Mouse (Mus musculus) heart, adult 2 months (tissue): ENCODE measurements around the gene Tbc1d13. TPM values are rescaled to one million over a fixed set of nuclear protein-coding genes. Genes with fewer than 3 reads are reported as not detected.
A peak's percentile ranks its signal among the peaks of the same experiment; 100 is the strongest.

Experiments used
- DNase-seq, 2 experiments: peaks; one replicate each; pipeline ENCODE4 v3.0.0; 2021
- H3K27ac ChIP-seq: fragments of 200-600 bp; 2 replicates; pipeline ENCODE4 v1.8.1; 2022
- H3K27me3 ChIP-seq: fragments of 200-500 bp; 2 replicates; pipeline ENCODE4 v1.6.1; 2012; ENCODE audit warnings: mild to moderate bottlenecking, low read length, inconsistent platforms, mixed read lengths; ENCODE audit not compliant: control insufficient read depth, insufficient read depth
- H3K36me3 ChIP-seq: fragments of 200-500 bp; 2 replicates; pipeline ENCODE4 v1.6.1; 2012; ENCODE audit warnings: low read length, inconsistent platforms; ENCODE audit not compliant: control insufficient read depth, insufficient read depth
- H3K4me1 ChIP-seq: fragments of 200-500 bp; 2 replicates; pipeline ENCODE4 v1.6.1; 2011; ENCODE audit warnings: low read length; ENCODE audit not compliant: control insufficient read depth, insufficient read depth
- H3K4me3 ChIP-seq: fragments of 200-600 bp; 2 replicates; pipeline ENCODE4 v1.8.1; 2022
- H3K79me2 ChIP-seq: fragments of 200-500 bp; replicated peaks from 2 replicates; pipeline ENCODE4 v1.6.1; 2012; ENCODE audit warnings: mild to moderate bottlenecking, inconsistent platforms, low read length, moderate library complexity, mixed read lengths; ENCODE audit not compliant: control insufficient read depth, insufficient read depth
- H3K9ac ChIP-seq: fragments of 200-500 bp; 2 replicates; pipeline ENCODE4 v1.6.1; 2012; ENCODE audit warnings: low read depth, mild to moderate bottlenecking, control low read depth, inconsistent platforms, low read length, mixed read lengths
- CTCF ChIP-seq: fragments of 200-600 bp; IDR thresholded peaks from 2 replicates; pipeline ENCODE4 v1.8.1; 2022; ENCODE audit warnings: antibody characterized with exemption, mild to moderate bottlenecking, moderate library complexity
- EP300 ChIP-seq: fragments of 200-500 bp; IDR thresholded peaks from 2 replicates; pipeline ENCODE4 v1.6.1; 2011; ENCODE audit warnings: low read depth, low read length, control low read depth; ENCODE audit not compliant: insufficient read depth
- POLR2A ChIP-seq: fragments of 200-500 bp; IDR thresholded peaks from 2 replicates; pipeline ENCODE4 v1.6.1; 2011; ENCODE audit warnings: mild to moderate bottlenecking, low read depth, low read length, control low read depth; ENCODE audit not compliant: insufficient read depth
- WGBS: fragments of 180-500 bp; shearing (Covaris S2); methylation state at CpG from one replicate; pipeline ENCODE4 v1.1.7; 2018; 5-methylcytosine and 5-hydroxymethylcytosine counted together
- intact Hi-C: fragments of 180-260 bp; cut with DNase I; formaldehyde crosslinking; loops from one replicate; pipeline ENCODE4 v1.15.1; 2025
- polyA plus RNA-seq: library from polyadenylated mRNA; depleted of rRNA; stranded (reverse); fragments of >200 nt; gene quantifications from 2 replicates; pipeline ENCODE4 v1.2.3, GENCODE M21; 2012
- total RNA-seq, 2 experiments: library from RNA; stranded (reverse); gene quantifications; 2 replicates each; pipeline ENCODE4 v1.2.3; 2021

Tbc1d13 gene
- total and polyA plus RNA-seq, 3 experiments, result 17.2 to 25.4 (median 17.4) TPM

- Histone ChIP-seq H3K4me3 (peak overlapping the region; percentile 97), H3K9ac (peak overlapping the region; percentile 89), H3K79me2 (no peaks in the 10 kb centered on the region), H3K27ac (peak overlapping the region; percentile 100), H3K36me3 (no peaks in the 10 kb centered on the region), H3K27me3 (no peaks in the 10 kb centered on the region), H3K4me1 (peaks cover 5% of the 10 kb centered on the region)
- no peak for DNase-seq
- WGBS, result under 1% methylated on average over 19 of the region's 19 CpGs
- intact Hi-C loops, result loop anchor here (2.0 to 5.0 kb wide), 2 partner anchors 99 to 115 kb away; partner anchors contain the start of genes Dolk and Nup188
- TF ChIP-seq CTCF (no peak), POLR2A (no peak), EP300 (no peak)
Observed at GRCm38 (mm10) chr2:30171997-30172382, 38.4 kb downstream of the Tbc1d13 start.

- no peak for TF ChIP-seq EP300
- TF ChIP-seq CTCF, result no peak
- TF ChIP-seq POLR2A, result no peak
- H3K4me1 ChIP-seq, result peaks cover 7% of the 10 kb centered on the region
- no peak for DNase-seq
- H3K27me3 ChIP-seq, result no peaks in the 10 kb centered on the region
- no peak overlapping the region for H3K9ac ChIP-seq
- intact Hi-C loops, result loop anchor here (5.0 kb wide), 1 partner anchor 114 kb away; the partner anchor contains the start of genes Dolk and Nup188
- no peaks in the 10 kb centered on the region for H3K36me3 ChIP-seq
- H3K4me3 ChIP-seq, result no peak overlapping the region
- no peak overlapping the region for H3K27ac ChIP-seq
- WGBS, result 84% methylated on average over 20 of the region's 20 CpGs
- no peaks in the 10 kb centered on the region for H3K79me2 ChIP-seq
Observed at GRCm38 (mm10) chr2:30173541-30174240, 40.1 kb downstream of the Tbc1d13 start.

GRCm38 (mm10) chr2:30175897-30176296, 42.4 kb downstream of the Tbc1d13 start:
- TF ChIP-seq POLR2A, result no peak
- TF ChIP-seq CTCF, result peak; percentile 55
- Histone ChIP-seq H3K27me3 (no peaks in the 10 kb centered on the region), H3K79me2 (no peaks in the 10 kb centered on the region), H3K4me3 (no peak overlapping the region), H3K4me1 (peaks cover 7% of the 10 kb centered on the region), H3K27ac (no peak overlapping the region), H3K9ac (no peak overlapping the region), H3K36me3 (no peaks in the 10 kb centered on the region)
- 79% methylated on average over 8 of the region's 8 CpGs for WGBS
- intact Hi-C loops, result loop anchor here (2.0 kb wide), 1 partner anchor 61 kb away; the partner anchor contains the start of gene Lrrc8a
- no peak for DNase-seq

- no peak overlapping the region for H3K9ac ChIP-seq
- no peak overlapping the region for H3K4me3 ChIP-seq
- peaks cover 7% of the 10 kb centered on the region for H3K4me1 ChIP-seq
- intact Hi-C loops, result loop anchor here (2.0 kb wide), 1 partner anchor 60 kb away; the partner anchor contains the start of gene Lrrc8a
- no peak for DNase-seq
- H3K36me3 ChIP-seq, result no peaks in the 10 kb centered on the region
- TF ChIP-seq CTCF (0 out of 2 replicates have a peak, but pooled peaks have one; percentile 9), EP300 (no peak)
- no peaks in the 10 kb centered on the region for H3K79me2 ChIP-seq
- no peaks in the 10 kb centered on the region for H3K27me3 ChIP-seq
- no peak overlapping the region for H3K27ac ChIP-seq
- 98% methylated on average over 2 of the region's 2 CpGs for WGBS
Observed at GRCm38 (mm10) chr2:30176561-30176960, 43.0 kb downstream of the Tbc1d13 start.

DNA sequence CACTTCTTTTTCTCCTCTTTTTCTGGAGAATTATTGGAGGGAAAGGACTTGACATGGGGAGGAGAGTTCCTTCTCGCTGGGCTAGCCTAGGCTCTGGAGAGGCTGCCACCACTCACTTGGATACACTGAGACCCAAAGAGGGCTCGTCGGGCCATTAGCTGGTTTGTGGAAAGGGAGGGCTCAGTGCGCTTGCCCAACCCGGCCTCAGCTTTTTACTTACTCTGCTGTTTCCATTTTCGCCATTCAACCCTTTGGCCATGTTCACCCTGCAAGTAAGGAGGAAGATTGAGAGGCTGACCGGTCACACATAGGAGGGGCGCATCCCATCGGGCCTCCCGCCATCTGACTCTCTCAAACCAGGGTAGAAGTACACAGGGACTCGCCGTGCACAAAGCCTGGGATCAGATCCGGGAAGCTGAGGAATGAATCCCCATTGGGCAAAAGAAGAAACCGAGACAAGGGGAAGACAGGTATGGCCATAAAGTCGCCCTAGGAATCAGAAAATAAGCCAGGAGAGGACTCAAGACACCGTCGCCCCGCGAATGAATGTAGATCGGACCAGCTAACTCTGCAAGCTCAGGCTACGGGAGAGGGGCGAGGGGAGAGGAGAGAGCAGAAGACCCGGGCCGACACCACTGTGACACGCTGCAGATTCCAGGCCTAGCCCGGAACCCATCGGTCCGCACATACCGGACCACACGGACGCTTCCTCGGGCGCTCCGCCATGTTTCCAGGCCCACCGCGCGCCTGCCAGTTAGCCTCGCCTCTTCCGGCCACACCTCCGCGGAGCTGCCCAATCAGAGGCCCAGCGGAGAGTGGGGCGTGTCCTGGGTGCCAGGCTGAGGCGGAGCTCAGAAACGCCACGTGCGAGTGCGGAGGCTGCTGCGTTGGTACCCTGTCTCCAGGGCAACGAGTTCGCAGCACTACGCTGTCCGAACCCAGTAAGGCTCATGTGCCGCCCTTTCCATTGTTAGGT, 44.4 kb downstream of the Tbc1d13 start, which contains the start of gene Spout1:
Gene Spout1, minus strand, starts transcription at position 760 of the 976 bp plus-strand sequence.
- peak; percentile 95 to 96 for DNase-seq
- no peaks in the 10 kb centered on the region for H3K79me2 ChIP-seq
- H3K27ac ChIP-seq, result peak within 1 kb of the TSS; percentile 45
- H3K36me3 ChIP-seq, result no peaks in the 10 kb centered on the region
- H3K27me3 ChIP-seq, result no peaks in the 10 kb centered on the region
- TF ChIP-seq EP300 (no peak; the same call in 1 of the 2 replicates), CTCF (no peak), POLR2A (peak; percentile 66)
- WGBS, result 2% methylated on average over 54 of the region's 54 CpGs
- intact Hi-C loops, result loop anchor here (2.0 kb wide), 3 partner anchors 27 to 93 kb away; partner anchors contain the start of genes Kyat1 and Lrrc8a
- H3K9ac ChIP-seq, result peak within 1 kb of the TSS; percentile 60
- H3K4me3 ChIP-seq, result peak within 1 kb of the TSS; percentile 58
- H3K4me1 ChIP-seq, result 0 out of 2 replicates have a peak, but pooled peaks cover 2% of the 10 kb centered on the region
